Mouse (Mus musculus) heart, postnatal 0 days (tissue): ENCODE results near the gene Zdhhc5. TPM values are rescaled to one million over a fixed set of nuclear protein-coding genes. Genes with fewer than 3 reads are reported as not detected.
"Not testable (repeated sequence)": the region's sequence is repeated elsewhere in the genome, so short reads cannot be mapped to it uniquely, and the experiment has no call there.

Source experiments
- ATAC-seq: fragments of 200-750 bp; cut with Nextera tagmentation; 2 replicates; pipeline ENCODE4 v1.8.0; 2017; ENCODE audit warnings: low read depth, moderate number of reproducible peaks, moderate library complexity; ENCODE audit not compliant: insufficient read depth
- DNase-seq: peaks from one replicate; pipeline ENCODE4 v3.0.0-alpha.2; 2016; ENCODE audit warnings: low spot score
- H3K27ac ChIP-seq: fragments of 300-500 bp; sonication (generic); 2 replicates; pipeline ENCODE4 v1.5.1; 2014; ENCODE audit warnings: low read depth, mild to moderate bottlenecking
- H3K27me3 ChIP-seq: fragments of 300-500 bp; sonication (generic); 2 replicates; pipeline ENCODE4 v1.6.1; 2014; ENCODE audit warnings: low read length, mixed read lengths; ENCODE audit not compliant: control insufficient read depth, insufficient read depth
- H3K36me3 ChIP-seq: fragments of 300-500 bp; sonication (generic); replicated peaks from 2 replicates; pipeline ENCODE4 v1.6.1; 2014; ENCODE audit warnings: low read length, mixed read lengths; ENCODE audit not compliant: control insufficient read depth, insufficient read depth
- H3K4me1 ChIP-seq: fragments of 300-500 bp; sonication (generic); 2 replicates; pipeline ENCODE4 v1.6.1; 2014; ENCODE audit warnings: antibody characterized with exemption; ENCODE audit not compliant: control insufficient read depth, insufficient read depth
- H3K4me2 ChIP-seq: fragments of 300-500 bp; sonication (generic); 2 replicates; pipeline ENCODE4 v1.6.1; 2014; ENCODE audit warnings: low read depth, mild to moderate bottlenecking, low read length, moderate library complexity
- H3K4me3 ChIP-seq: fragments of 300-500 bp; sonication (generic); 2 replicates; pipeline ENCODE4 v1.5.1; 2014; ENCODE audit warnings: low read depth, low read length
- H3K9ac ChIP-seq: fragments of 300-500 bp; sonication (generic); replicated peaks from 2 replicates; pipeline ENCODE4 v1.6.1; 2014; ENCODE audit warnings: low read depth, low read length, mixed read lengths
- H3K9me3 ChIP-seq: fragments of 300-500 bp; sonication (generic); replicated peaks from 2 replicates; pipeline ENCODE4 v1.6.1; 2016; ENCODE audit warnings: low read length; ENCODE audit not compliant: control insufficient read depth
- CTCF ChIP-seq: IDR thresholded peaks from 2 replicates; pipeline ENCODE4 v1.5.1; 2016; ENCODE audit warnings: antibody characterized with exemption, control low read depth, low read depth
- EP300 ChIP-seq: IDR thresholded peaks from 2 replicates; pipeline ENCODE4 v1.6.1; 2016; ENCODE audit warnings: antibody characterized with exemption, low read depth
- WGBS: fragments of 180-500 bp; shearing (Covaris S2); extraction: QIAGEN DNeasy Blood & Tissue Kit; methylation state at CpG from one replicate; pipeline ENCODE4 v1.1.7; 2014; 5-methylcytosine and 5-hydroxymethylcytosine counted together
- polyA plus RNA-seq: library from polyadenylated mRNA; unstranded; fragments of >200 nt; fragmentation: Nextera tagmentation; extraction: Ambion mirVana; gene quantifications from 2 replicates; pipeline ENCODE4 v1.2.1, GENCODE M21; 2015
- total RNA-seq: library from RNA; depleted of rRNA; stranded (reverse); fragments of >200 nt; gene quantifications from 2 replicates; pipeline ENCODE4 v1.2.3, GENCODE M21; 2014; ENCODE audit warnings: low replicate concordance

Gene Zdhhc5
- total and polyA plus RNA-seq, 2 experiments from 2014 or later, result 20.5 to 46.5 TPM

DNA sequence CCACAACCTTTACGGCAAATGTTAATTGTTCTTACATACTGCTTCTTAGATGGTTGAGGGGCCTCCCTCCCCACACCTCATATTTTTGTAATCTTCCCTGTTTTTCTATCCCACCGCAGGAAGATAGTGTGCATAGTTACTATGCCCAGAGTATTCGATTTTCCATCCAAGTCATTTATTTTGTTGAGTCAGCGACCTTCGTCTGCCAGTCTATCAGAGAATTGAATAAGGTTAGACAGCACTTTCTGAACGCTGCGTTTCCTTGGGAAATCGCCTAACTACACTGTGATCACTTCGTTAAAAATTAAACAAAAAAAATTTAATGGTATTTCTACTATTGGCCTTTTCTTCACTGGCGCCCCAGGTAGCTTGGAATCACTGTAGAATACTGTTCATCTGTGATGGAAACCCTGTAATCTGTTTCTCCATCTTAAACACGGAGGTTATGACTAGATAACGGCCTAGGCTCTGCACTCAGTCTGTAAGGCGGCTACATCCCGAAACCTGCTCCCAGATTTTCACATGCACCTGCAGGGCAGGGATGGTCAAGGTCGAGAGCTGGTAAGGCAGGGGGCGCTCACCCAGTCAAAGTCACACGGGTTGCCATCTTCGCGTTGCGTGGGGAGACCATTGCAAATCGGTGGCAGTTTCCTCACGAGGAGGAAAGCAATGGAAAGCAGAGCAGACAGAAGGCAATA is 37.6 kb downstream of the Zdhhc5 start:
- peaks cover 17% of the 10 kb centered on the region; the same call in 1 of the 2 replicates for H3K4me1 ChIP-seq
- peak overlapping the region; percentile 79 for H3K4me2 ChIP-seq
- peak; percentile 58 for DNase-seq
- H3K9me3 ChIP-seq, result no peaks in the 10 kb centered on the region
- no peaks in the 10 kb centered on the region for H3K27me3 ChIP-seq
- peak overlapping the region; percentile 90 for H3K4me3 ChIP-seq
- peak overlapping the region; percentile 65 for H3K9ac ChIP-seq
- TF ChIP-seq EP300 (no peak), CTCF (peak; percentile 40; the same call in 1 of the 2 replicates)
- 5% methylated on average over 22 of the region's 22 CpGs for WGBS
- H3K27ac ChIP-seq, result peak overlapping the region; percentile 61
- peaks cover 38% of the 10 kb centered on the region for H3K36me3 ChIP-seq
- ATAC-seq, result peak; percentile 37

DNA sequence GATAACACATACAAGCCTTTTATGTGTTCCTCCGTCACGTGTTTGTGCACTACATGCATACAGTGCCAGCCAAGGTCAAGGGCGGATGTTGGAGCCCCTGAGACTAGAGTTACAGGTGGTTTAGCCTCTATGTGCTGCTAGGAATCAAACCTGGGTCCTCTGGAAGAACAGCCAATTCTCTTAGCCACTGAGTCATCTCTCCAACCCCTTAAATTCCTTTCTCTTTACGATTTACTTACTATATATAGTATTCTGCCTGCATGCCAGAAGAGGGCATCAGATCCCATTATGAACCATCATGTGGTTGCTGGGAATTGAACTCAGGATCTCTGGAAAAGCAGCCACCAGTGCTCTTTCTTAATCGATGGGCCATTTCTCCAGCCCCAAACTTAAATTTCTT is 43.4 kb downstream of the Zdhhc5 start:
- peaks cover 11% of the 10 kb centered on the region; the same call in 1 of the 2 replicates for H3K4me1 ChIP-seq
- H3K4me2 ChIP-seq, H3K27me3 ChIP-seq, H3K9ac ChIP-seq, ATAC-seq, H3K9me3 ChIP-seq, DNase-seq, H3K4me3 ChIP-seq: not testable (repeated sequence)
- H3K27ac ChIP-seq, result peak overlapping the region; percentile 80; the same call in 1 of the 2 replicates
- peaks cover 39% of the 10 kb centered on the region for H3K36me3 ChIP-seq
- 62% methylated on average over 4 of the region's 5 CpGs for WGBS

DNA sequence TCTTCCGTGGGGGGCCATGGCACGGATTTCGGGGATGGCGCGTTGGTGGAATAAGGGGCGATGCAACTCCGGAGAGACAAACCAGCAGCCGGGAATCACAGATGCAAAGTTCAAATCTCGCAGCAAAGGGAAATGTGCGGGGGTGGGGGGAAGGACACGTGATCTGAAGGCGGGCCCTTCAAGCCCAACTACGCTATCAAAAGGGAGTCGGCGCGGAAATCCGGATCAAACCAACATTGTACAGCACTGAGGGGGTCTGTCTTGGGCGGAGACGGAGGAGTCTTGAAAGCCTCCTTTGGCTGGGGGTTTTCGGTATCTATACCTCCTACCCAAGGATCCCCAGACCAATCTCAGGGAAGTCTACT is 44.4 kb downstream of the Zdhhc5 start, which contains the start of gene Selenoh:
Selenoh (minus strand) TSS at position 202 of the 365 bp plus-strand sequence.
- under 1% methylated on average over 20 of the region's 20 CpGs for WGBS
- ATAC-seq (peak; percentile 93), DNase-seq (peak; percentile 88)
- H3K27me3 ChIP-seq, result no peaks in the 10 kb centered on the region
- TF ChIP-seq CTCF (no peak), EP300 (no peak)
- H3K36me3 ChIP-seq, result peaks cover 30% of the 10 kb centered on the region
- peak within 1 kb of the TSS; percentile 80 for H3K27ac ChIP-seq
- peak within 1 kb of the TSS; percentile 78 for H3K4me2 ChIP-seq
- H3K4me3 ChIP-seq, result peak within 1 kb of the TSS; percentile 93
- H3K9me3 ChIP-seq, result no peaks in the 10 kb centered on the region
- H3K4me1 ChIP-seq, result peaks cover 11% of the 10 kb centered on the region; the same call in 1 of the 2 replicates
- H3K9ac ChIP-seq, result peak within 1 kb of the TSS; percentile 84

DNA sequence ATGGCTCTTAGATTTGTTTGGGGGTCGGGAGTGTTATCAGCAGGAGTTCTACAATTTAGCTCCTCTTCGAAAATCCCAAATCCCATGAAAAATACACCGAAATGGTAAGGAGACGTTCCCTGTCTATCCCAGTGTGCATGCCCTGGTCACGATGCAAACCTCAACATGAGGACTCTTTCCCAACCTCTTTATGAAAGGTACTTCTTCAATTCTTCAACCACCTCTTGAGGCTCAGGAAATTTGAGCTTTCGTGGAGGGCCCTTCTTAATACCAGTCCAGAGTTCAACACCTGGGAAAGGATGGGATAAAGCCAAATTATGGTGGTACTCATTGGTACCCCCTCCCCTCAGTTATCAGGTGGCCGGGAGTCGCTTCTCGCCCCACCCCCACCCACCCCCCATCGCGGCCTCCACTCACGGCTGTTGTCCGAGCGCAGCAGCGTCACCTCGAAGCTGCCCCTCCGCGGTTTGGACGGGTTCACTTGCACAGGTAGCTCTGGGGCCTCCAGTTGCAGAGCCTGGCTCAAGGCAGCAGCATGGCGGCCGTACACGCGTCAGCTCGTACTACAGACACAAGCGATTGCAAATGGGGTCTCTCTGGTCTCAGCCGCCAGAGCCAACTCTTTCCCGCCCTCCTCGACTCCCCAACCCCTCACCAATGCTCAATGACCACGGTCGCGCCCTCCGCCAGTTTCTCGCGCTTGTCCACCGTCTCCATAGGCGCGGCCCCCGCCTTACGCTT is 45.0 kb downstream of the Zdhhc5 start:
- peaks cover 11% of the 10 kb centered on the region; the same call in 1 of the 2 replicates for H3K4me1 ChIP-seq
- no peak for DNase-seq
- H3K9ac ChIP-seq, result peak overlapping the region; percentile 84
- peak overlapping the region; percentile 93 for H3K4me3 ChIP-seq
- 3% methylated on average over 38 of the region's 39 CpGs for WGBS
- peak overlapping the region; percentile 78 for H3K4me2 ChIP-seq
- peak; percentile 57 for ATAC-seq
- no peaks in the 10 kb centered on the region for H3K27me3 ChIP-seq
- peaks cover 25% of the 10 kb centered on the region for H3K36me3 ChIP-seq
- no peaks in the 10 kb centered on the region for H3K9me3 ChIP-seq
- no peak for TF ChIP-seq CTCF
- no peak for TF ChIP-seq EP300
- peak overlapping the region; percentile 80 for H3K27ac ChIP-seq

DNA sequence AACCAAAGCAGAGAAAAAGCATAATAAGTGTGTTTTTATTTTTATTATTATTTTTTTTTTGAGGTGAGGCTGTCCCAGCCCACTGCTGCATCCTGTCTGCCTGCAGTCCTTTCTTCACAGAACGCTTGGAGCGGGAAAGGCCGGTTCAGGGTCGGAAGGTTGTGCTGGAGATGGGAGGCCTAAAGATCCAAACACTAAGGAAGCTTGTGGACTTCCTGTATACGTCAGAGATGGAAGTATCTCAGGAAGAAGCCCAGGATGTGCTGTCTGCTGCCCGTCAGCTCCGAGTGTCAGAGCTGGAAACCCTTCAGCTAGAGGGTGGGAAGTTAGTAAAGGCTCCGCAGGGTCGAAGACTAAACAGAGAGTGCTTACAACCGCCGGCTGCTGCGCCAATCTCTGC is 48.9 kb downstream of the Zdhhc5 start:
- Histone ChIP-seq H3K4me2 (no peak overlapping the region), H3K4me1 (peaks cover 9% of the 10 kb centered on the region; the same call in 1 of the 2 replicates), H3K4me3 (no peak overlapping the region), H3K9me3 (no peaks in the 10 kb centered on the region), H3K27me3 (no peaks in the 10 kb centered on the region), H3K27ac (peak overlapping the region; percentile 70), H3K36me3 (no peaks in the 10 kb centered on the region; the same call in 1 of the 2 replicates), H3K9ac (no peak overlapping the region)
- TF ChIP-seq CTCF (no peak), EP300 (no peak)
- no peak for DNase-seq
- 40% methylated on average over 12 of the region's 12 CpGs for WGBS
- ATAC-seq, result no peak
